Mouse (Mus musculus) thymus, adult 2 months (tissue): ENCODE measurements around the gene Ctsk.

Experiments used
- CTCF ChIP-seq: fragments of 200-500 bp; IDR thresholded peaks from 2 replicates; pipeline ENCODE4 v1.5.1; 2012; ENCODE audit warnings: mild to moderate bottlenecking, control low read depth, low read length, moderate library complexity, borderline replicate concordance; ENCODE audit not compliant: control insufficient read depth, poor library complexity, insufficient read depth; ENCODE audit errors: extremely low read depth
- POLR2A ChIP-seq: fragments of 200-500 bp; IDR thresholded peaks from 2 replicates; pipeline ENCODE4 v1.6.1; 2012; ENCODE audit warnings: mild to moderate bottlenecking, low read length, control low read depth, moderate library complexity; ENCODE audit not compliant: control insufficient read depth, poor library complexity, insufficient read depth; ENCODE audit errors: extremely low read depth

DNA sequence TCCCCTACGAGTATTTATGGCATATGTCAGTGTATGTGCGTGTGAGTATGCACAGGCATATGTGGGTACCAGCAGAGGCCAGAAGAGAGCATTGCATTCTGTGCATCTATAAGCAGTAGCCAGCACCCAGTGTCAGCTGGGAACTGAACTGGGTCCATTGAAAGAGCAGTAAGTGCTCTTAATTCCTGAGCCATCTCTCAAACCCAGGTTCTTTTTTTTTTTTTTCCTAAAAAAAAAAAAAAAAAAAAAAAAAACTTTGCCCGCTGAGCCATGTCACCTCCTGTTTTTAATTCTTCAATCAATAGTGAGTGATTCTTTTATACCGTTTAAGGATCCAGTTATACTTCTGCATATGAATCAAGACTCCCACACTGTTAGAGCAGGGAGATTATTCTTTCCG lies 34.3 kb downstream of the Ctsk start:
- no peak for TF ChIP-seq CTCF
- no peak for TF ChIP-seq POLR2A
